Mouse (Mus musculus): ENCODE measurements around the gene Clec4a1. TPM values are rescaled to one million over a fixed set of nuclear protein-coding genes. Genes with fewer than 3 reads are reported as not detected.

The Clec4a1 gene
- polyA plus RNA-seq (2016; fragmentation: Nextera tagmentation; extraction: Ambion mirVana) = 0.84 and 0.95 TPM in 2 replicates

- no peak within 1 kb of the TSS for H3K4me2 ChIP-seq
- H3K27ac ChIP-seq = no peak within 1 kb of the TSS
- H3K4me1 ChIP-seq (replicated peaks) = no peaks in the 10 kb centered on the region
- no peaks in the 10 kb centered on the region for H3K9me3 ChIP-seq
- 66% methylated on average over 4 of the region's 4 CpGs for WGBS
- no peak for ATAC-seq (ENCODE audit: insufficient number of reproducible peaks, insufficient read depth, low FRiP score, low TSS enrichment, low read depth)
- no peaks in the 10 kb centered on the region for H3K27me3 ChIP-seq
- H3K4me3 ChIP-seq (replicated peaks) = no peak within 1 kb of the TSS
- H3K36me3 ChIP-seq = no peaks in the 10 kb centered on the region
- H3K9ac ChIP-seq (replicated peaks) = no peak within 1 kb of the TSS
Measured at GRCm38 (mm10) chr6:122921451-122921850, at the start of gene Clec4a1. TSS of gene Clec4a1 (plus strand) at chr6:122921848.

DNA sequence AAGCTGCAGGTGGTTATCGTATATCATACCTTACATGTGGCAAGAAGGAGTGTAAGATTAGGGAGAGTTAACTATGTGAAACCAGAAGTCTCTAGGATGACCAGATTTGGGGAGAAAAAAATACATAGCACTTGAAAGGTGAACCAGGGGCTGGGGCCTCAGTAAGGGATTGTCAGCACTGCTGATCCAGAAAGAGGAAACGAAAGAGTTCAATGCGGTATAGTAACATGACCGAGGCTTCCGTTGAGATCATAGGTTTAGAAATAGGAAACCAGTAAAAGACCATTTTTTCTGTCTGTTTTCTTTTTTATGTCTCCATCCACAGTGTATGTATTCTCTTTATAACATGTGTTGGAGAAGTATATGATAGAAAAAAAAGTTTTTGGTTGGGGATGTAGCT lies 48.8 kb upstream of the Clec4a1 start:
- ATAC-seq (ENCODE audit: insufficient number of reproducible peaks, insufficient read depth, low FRiP score, low TSS enrichment, low read depth) = no peak
- H3K4me3 ChIP-seq (replicated peaks) = no peak overlapping the region
- peaks cover 5% of the 10 kb centered on the region for H3K4me1 ChIP-seq (replicated peaks)
- H3K4me2 ChIP-seq = no peak overlapping the region
- peaks cover 2% of the 10 kb centered on the region; the same call in 1 of the 2 replicates for H3K27me3 ChIP-seq
- no peaks in the 10 kb centered on the region for H3K9me3 ChIP-seq
- H3K36me3 ChIP-seq = peaks cover 14% of the 10 kb centered on the region
- H3K9ac ChIP-seq (replicated peaks) = no peak overlapping the region
- WGBS = 94% methylated on average over 5 of the region's 5 CpGs
- no peak overlapping the region for H3K27ac ChIP-seq

DNA sequence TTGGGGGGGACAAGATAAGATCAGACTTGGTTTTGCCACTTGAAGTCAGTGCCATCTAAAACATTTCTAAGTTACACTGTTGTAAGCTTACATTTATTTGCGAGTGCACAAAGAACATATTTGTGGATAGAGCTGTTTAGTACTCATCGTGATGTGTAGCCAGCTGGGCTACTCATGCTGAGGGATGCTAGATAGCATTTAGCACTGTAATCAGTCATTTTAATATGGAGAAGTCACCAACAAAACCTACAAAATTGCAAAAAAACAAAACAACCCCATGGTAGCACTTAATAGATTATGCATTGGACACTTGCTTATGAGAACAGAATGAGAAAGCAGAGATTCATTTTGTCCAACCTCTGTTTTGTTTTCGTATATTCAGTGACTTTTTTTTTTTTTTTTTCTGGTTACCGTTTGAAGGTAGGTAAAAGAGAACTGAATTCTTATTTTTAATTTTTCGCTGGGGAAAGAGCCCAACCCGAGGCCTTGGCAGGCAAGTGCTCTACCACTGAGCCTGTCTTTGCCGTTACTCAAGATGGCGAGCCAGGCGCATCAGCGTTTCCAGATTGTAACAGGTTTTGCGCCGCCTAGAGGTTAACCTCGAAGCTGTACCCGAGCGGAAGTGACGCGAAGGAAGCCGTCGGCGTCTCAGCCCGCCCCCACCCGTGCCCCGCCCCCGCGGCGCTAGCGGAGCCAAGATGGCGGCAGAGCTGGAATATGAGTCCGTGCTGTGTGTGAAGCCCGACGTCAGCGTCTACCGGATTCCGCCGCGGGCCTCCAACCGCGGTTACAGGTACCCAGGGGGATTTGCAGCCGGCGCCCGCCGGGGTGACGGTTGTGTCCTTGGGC lies 47.6 kb upstream of the Clec4a1 start, which contains the start of gene Necap1:
Necap1 (plus strand) TSS at position 604 of the 849 bp plus-strand sequence.
- Histone ChIP-seq H3K27ac (peak within 1 kb of the TSS; percentile 90), H3K27me3 (peaks cover 2% of the 10 kb centered on the region; the same call in 1 of the 2 replicates), H3K4me2 (peak within 1 kb of the TSS; percentile 61), H3K4me1 (replicated peaks) (peaks cover 5% of the 10 kb centered on the region), H3K36me3 (peaks cover 27% of the 10 kb centered on the region), H3K9ac (replicated peaks) (peak within 1 kb of the TSS; percentile 78), H3K4me3 (replicated peaks) (peak within 1 kb of the TSS; percentile 81), H3K9me3 (no peaks in the 10 kb centered on the region)
- WGBS = 9% methylated on average over 39 of the region's 43 CpGs
- peak; percentile 88 for ATAC-seq (ENCODE audit: insufficient number of reproducible peaks, insufficient read depth, low FRiP score, low TSS enrichment, low read depth)

DNA sequence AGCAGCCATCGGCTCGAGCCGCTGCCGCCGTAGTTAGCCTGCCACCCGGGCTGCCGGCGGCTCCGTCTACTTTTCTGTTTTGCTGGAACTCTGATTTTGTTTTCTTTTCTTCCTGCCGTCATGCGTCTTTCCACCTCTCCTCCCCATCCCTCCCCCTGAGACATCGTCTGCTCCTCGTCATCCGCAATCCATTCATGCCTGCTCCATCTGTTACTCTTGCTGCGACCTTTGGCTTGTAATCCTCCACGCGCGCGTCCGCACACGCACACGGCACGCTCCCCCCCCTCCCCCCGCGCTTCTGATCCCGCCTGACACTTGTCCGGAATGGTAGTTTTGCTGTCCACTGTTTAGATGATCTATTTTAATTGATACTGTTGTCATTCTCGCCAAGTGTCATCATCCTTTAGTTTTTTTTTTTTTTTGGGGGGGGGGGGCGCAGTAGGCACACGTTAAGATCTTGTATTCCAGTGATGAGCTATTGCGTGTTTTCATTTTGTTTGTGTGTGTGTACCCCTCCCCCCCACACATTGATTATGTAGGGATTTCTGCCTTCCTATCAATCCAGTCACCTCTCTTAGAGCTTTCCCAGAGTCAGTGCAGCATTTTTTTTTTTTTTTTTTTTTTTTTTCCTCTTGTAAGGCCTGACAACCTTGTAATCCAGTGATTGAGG lies 46.8 kb upstream of the Clec4a1 start:
- 1% methylated on average over 31 of the region's 31 CpGs for WGBS
- peak; percentile 53; the same call in 1 of the 2 replicates for ATAC-seq (ENCODE audit: insufficient number of reproducible peaks, insufficient read depth, low FRiP score, low TSS enrichment, low read depth)

DNA sequence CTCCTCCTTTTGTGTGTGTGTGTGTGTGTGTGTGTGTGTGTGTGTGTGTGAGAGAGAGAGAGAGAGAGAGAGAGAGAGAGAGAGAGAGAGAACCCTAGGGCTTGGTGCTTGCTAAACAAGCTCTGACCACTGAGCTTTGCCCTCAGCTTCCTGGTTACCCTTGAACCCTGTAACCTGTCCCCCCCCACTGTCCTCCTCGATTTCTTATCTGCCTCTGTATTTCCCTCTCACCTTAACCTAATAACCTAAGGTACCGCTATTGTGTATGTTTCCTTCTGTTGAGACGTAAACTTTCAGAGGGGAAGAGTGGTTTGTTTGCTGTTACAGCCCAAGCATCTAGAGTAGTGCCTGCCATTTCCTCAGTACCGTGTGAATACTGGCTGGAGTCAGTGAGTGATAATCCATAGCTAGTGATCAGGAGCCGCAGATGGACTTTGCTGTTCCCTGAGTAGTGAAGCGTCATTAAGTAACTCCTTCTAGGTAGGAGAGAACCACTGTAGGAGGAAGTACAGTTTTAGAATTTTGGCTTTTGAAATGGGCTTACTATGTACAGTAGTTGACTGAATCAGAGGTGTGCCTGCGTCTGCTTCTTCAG lies 42.4 kb upstream of the Clec4a1 start:
- peaks cover 5% of the 10 kb centered on the region for H3K4me1 ChIP-seq (replicated peaks)
- no peak overlapping the region for H3K4me2 ChIP-seq
- no peaks in the 10 kb centered on the region for H3K9me3 ChIP-seq
- H3K36me3 ChIP-seq = peaks cover 77% of the 10 kb centered on the region
- no peak for ATAC-seq (ENCODE audit: insufficient number of reproducible peaks, insufficient read depth, low FRiP score, low TSS enrichment, low read depth)
- no peak overlapping the region for H3K4me3 ChIP-seq (replicated peaks)
- no peak overlapping the region for H3K27ac ChIP-seq
- 94% methylated on average over 7 of the region's 7 CpGs for WGBS
- H3K27me3 ChIP-seq = no peaks in the 10 kb centered on the region
- H3K9ac ChIP-seq (replicated peaks) = no peak overlapping the region

More for the DNA sequence above, 46.8 kb upstream of the Clec4a1 start:
- peak overlapping the region; percentile 81 for H3K4me3 ChIP-seq (replicated peaks)
- no peaks in the 10 kb centered on the region for H3K9me3 ChIP-seq
- H3K27ac ChIP-seq = peak overlapping the region; percentile 90
- H3K27me3 ChIP-seq = peaks cover 2% of the 10 kb centered on the region; the same call in 1 of the 2 replicates
- peak overlapping the region; percentile 78 for H3K9ac ChIP-seq (replicated peaks)
- H3K4me1 ChIP-seq (replicated peaks) = peaks cover 5% of the 10 kb centered on the region
- H3K36me3 ChIP-seq = peaks cover 34% of the 10 kb centered on the region
- H3K4me2 ChIP-seq = peak overlapping the region; percentile 61

- Histone ChIP-seq H3K36me3 (peaks cover 84% of the 10 kb centered on the region), H3K27me3 (no peaks in the 10 kb centered on the region), H3K9ac (replicated peaks) (no peak overlapping the region), H3K4me3 (replicated peaks) (no peak overlapping the region), H3K27ac (no peak overlapping the region), H3K4me1 (replicated peaks) (peaks cover 5% of the 10 kb centered on the region), H3K4me2 (no peak overlapping the region), H3K9me3 (no peaks in the 10 kb centered on the region)
- 91% methylated on average over 7 of the region's 7 CpGs for WGBS
- no peak for ATAC-seq (ENCODE audit: insufficient number of reproducible peaks, insufficient read depth, low FRiP score, low TSS enrichment, low read depth)
Measured at GRCm38 (mm10) chr6:122879781-122880505, 41.7 kb upstream of the Clec4a1 start.

DNA sequence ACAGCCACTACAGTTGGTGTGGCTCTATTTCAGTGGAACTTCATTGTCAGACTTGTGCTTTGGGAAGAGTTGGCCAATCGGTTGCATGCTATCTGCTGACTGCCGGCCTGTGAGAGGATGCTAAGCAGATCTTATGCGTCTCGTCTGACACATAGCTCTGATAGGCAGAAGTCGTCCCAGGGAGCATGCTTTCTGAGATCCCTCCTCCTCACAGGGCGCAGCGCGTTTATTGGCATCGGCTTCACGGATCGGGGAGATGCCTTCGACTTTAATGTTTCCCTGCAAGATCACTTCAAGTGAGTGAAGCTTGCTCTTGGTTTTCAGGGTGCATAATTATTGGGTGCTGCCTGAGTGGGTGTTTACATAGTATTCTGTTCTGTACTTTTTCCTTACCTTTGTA lies 40.4 kb upstream of the Clec4a1 start:
- Histone ChIP-seq H3K27ac (no peak overlapping the region), H3K27me3 (no peaks in the 10 kb centered on the region), H3K36me3 (peaks cover 92% of the 10 kb centered on the region), H3K4me3 (replicated peaks) (no peak overlapping the region), H3K9me3 (no peaks in the 10 kb centered on the region), H3K4me2 (no peak overlapping the region), H3K4me1 (replicated peaks) (no peaks in the 10 kb centered on the region), H3K9ac (replicated peaks) (no peak overlapping the region)
- 93% methylated on average over 12 of the region's 12 CpGs for WGBS
- ATAC-seq (ENCODE audit: insufficient number of reproducible peaks, insufficient read depth, low FRiP score, low TSS enrichment, low read depth) = no peak

- H3K36me3 ChIP-seq = peaks cover 98% of the 10 kb centered on the region
- no peaks in the 10 kb centered on the region for H3K4me1 ChIP-seq (replicated peaks)
- WGBS = 90% methylated on average over 9 of the region's 9 CpGs
- ATAC-seq (ENCODE audit: insufficient number of reproducible peaks, insufficient read depth, low FRiP score, low TSS enrichment, low read depth) = no peak
- H3K27me3 ChIP-seq = no peaks in the 10 kb centered on the region
- no peak overlapping the region for H3K27ac ChIP-seq
- no peak overlapping the region for H3K4me2 ChIP-seq
- H3K9me3 ChIP-seq = no peaks in the 10 kb centered on the region
- no peak overlapping the region for H3K9ac ChIP-seq (replicated peaks)
- no peak overlapping the region for H3K4me3 ChIP-seq (replicated peaks)
Measured at GRCm38 (mm10) chr6:122883603-122884002, 38.0 kb upstream of the Clec4a1 start.

- ATAC-seq (ENCODE audit: insufficient number of reproducible peaks, insufficient read depth, low FRiP score, low TSS enrichment, low read depth) = no peak
- Histone ChIP-seq H3K4me1 (replicated peaks) (no peaks in the 10 kb centered on the region), H3K4me2 (no peak overlapping the region), H3K27me3 (no peaks in the 10 kb centered on the region), H3K27ac (no peak overlapping the region), H3K9me3 (no peaks in the 10 kb centered on the region), H3K4me3 (replicated peaks) (no peak overlapping the region), H3K36me3 (peaks cover 68% of the 10 kb centered on the region), H3K9ac (replicated peaks) (no peak overlapping the region)
- WGBS = 100% methylated on average over 2 of the region's 2 CpGs
Measured at GRCm38 (mm10) chr6:122889599-122889998, 32.0 kb upstream of the Clec4a1 start.

DNA sequence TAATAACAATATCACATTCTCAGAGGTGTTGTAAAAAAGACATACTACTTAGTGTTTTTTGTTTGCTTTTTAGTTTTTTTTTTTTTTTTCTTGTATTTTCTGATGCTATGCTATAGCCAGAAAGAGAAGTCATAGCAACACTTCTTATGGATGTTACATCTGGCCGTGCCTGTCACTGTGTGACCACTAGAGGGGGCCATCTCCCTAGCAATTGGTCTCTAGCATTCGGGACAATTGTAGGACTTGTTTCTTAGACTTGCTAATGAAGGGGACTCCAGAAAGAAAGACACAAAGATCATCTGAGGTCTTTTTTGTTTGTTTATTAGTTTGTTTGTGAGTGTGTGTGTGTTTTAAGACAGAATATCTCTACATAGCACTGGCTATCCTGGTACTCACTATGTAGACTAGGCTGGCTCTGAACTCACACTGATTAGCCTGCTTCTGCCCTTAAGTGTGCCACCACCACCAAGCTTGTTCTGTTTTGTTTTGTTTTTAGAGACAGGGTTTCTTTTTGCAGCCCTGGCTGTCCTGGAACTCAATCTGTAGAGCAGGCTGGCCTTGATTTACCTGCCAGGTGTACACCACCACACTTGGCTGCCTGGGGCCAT lies 29.1 kb upstream of the Clec4a1 start:
- 14% methylated on average over 2 of the region's 2 CpGs for WGBS
- ATAC-seq (ENCODE audit: insufficient number of reproducible peaks, insufficient read depth, low FRiP score, low TSS enrichment, low read depth) = no peak
- Histone ChIP-seq H3K4me1 (replicated peaks) (no peaks in the 10 kb centered on the region), H3K9me3 (no peaks in the 10 kb centered on the region), H3K36me3 (peaks cover 55% of the 10 kb centered on the region), H3K9ac (replicated peaks) (no peak overlapping the region), H3K4me2 (no peak overlapping the region), H3K4me3 (replicated peaks) (no peak overlapping the region), H3K27ac (no peak overlapping the region), H3K27me3 (no peaks in the 10 kb centered on the region)
